Mouse (Mus musculus): Measurements from ENCODE around the gene Fam240b. TPM values are rescaled to one million over a fixed set of nuclear protein-coding genes. Genes with fewer than 3 reads are reported as not detected.

The Fam240b gene
- polyA plus RNA-seq (2014; fragmentation: Nextera tagmentation; extraction: Ambion mirVana): not detected in 2 replicates

- Histone ChIP-seq H3K4me3 (replicated peaks; ENCODE audit: low read length) (no peak within 1 kb of the TSS), H3K4me1 (replicated peaks; ENCODE audit: control insufficient read depth, insufficient read depth, low read length) (no peaks in the 10 kb centered on the region), H3K27me3 (ENCODE audit: control insufficient read depth, insufficient read depth, low read length) (no peaks in the 10 kb centered on the region), H3K4me2 (replicated peaks) (no peak within 1 kb of the TSS), H3K27ac (no peak within 1 kb of the TSS), H3K9ac (no peak within 1 kb of the TSS), H3K9me3 (ENCODE audit: control insufficient read depth, low read length) (no peaks in the 10 kb centered on the region), H3K36me3 (replicated peaks; ENCODE audit: control insufficient read depth, insufficient read depth) (no peaks in the 10 kb centered on the region)
- ATAC-seq (ENCODE audit: low FRiP score) (no peak), DNase-seq (ENCODE audit: low spot score) (no peak)
- WGBS: 89% methylated on average over 6 of the region's 6 CpGs
Observed at GRCm38 (mm10) chr13:64497692-64498091, at the start of gene Fam240b. TSS of gene Fam240b (minus strand) at chr13:64497792.

DNA sequence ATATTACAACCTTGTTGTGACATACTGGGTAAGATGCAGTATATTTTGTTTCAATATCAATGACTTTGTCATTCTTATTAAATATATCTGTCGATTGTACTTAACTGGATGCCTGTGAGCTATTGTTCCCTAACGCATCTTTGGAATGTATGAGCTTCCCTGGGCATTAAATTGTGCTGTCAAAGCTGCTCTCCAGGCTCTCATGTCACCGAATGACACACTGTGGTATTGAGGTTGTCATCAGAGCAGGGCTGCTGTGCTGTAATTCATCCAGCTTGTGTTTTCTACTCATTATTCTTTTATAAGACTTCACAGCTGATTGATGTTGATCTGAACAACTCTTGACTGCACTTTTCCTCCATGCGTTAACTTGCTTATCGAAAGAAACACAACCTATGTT is 32.5 kb upstream of the Fam240b start:
- H3K4me3 ChIP-seq (replicated peaks; ENCODE audit: low read length): no peak overlapping the region
- H3K9me3 ChIP-seq (ENCODE audit: control insufficient read depth, low read length): no peaks in the 10 kb centered on the region
- no peak overlapping the region for H3K4me2 ChIP-seq (replicated peaks)
- H3K36me3 ChIP-seq (replicated peaks; ENCODE audit: control insufficient read depth, insufficient read depth): no peaks in the 10 kb centered on the region
- no peaks in the 10 kb centered on the region; the same call in 1 of the 2 replicates for H3K4me1 ChIP-seq (replicated peaks; ENCODE audit: control insufficient read depth, insufficient read depth, low read length)
- 59% methylated on average over 5 of the region's 5 CpGs for WGBS
- H3K9ac ChIP-seq: no peak overlapping the region
- no peaks in the 10 kb centered on the region for H3K27me3 ChIP-seq (ENCODE audit: control insufficient read depth, insufficient read depth, low read length)
- ATAC-seq (ENCODE audit: low FRiP score) (peak; percentile 51; the same call in 1 of the 2 replicates), DNase-seq (ENCODE audit: low spot score) (peak; percentile 45)
- no peak overlapping the region for H3K27ac ChIP-seq

GRCm38 (mm10) chr13:64526515-64527285 is 29.1 kb upstream of the Fam240b start:
- Histone ChIP-seq H3K4me3 (replicated peaks; ENCODE audit: low read length) (no peak overlapping the region), H3K27ac (no peak overlapping the region), H3K27me3 (ENCODE audit: control insufficient read depth, insufficient read depth, low read length) (no peaks in the 10 kb centered on the region), H3K9me3 (ENCODE audit: control insufficient read depth, low read length) (no peaks in the 10 kb centered on the region), H3K4me1 (replicated peaks; ENCODE audit: control insufficient read depth, insufficient read depth, low read length) (no peaks in the 10 kb centered on the region; the same call in 1 of the 2 replicates), H3K36me3 (replicated peaks; ENCODE audit: control insufficient read depth, insufficient read depth) (no peaks in the 10 kb centered on the region), H3K9ac (no peak overlapping the region), H3K4me2 (replicated peaks) (no peak overlapping the region)
- peak; percentile 59 for DNase-seq (ENCODE audit: low spot score)
- ATAC-seq (ENCODE audit: low FRiP score): peak; percentile 74
- WGBS: 71% methylated on average over 15 of the region's 15 CpGs

GRCm38 (mm10) chr13:64514247-64514646 is 16.7 kb upstream of the Fam240b start:
- no peak for DNase-seq (ENCODE audit: low spot score)
- WGBS: 78% methylated on average over 2 of the region's 2 CpGs
- no peak for ATAC-seq (ENCODE audit: low FRiP score)
- no peak overlapping the region for H3K9ac ChIP-seq
- H3K9me3 ChIP-seq (ENCODE audit: control insufficient read depth, low read length): peaks cover 7% of the 10 kb centered on the region
- H3K27ac ChIP-seq: no peak overlapping the region
- no peaks in the 10 kb centered on the region for H3K27me3 ChIP-seq (ENCODE audit: control insufficient read depth, insufficient read depth, low read length)
- no peaks in the 10 kb centered on the region for H3K36me3 ChIP-seq (replicated peaks; ENCODE audit: control insufficient read depth, insufficient read depth)
- no peaks in the 10 kb centered on the region for H3K4me1 ChIP-seq (replicated peaks; ENCODE audit: control insufficient read depth, insufficient read depth, low read length)
- no peak overlapping the region for H3K4me2 ChIP-seq (replicated peaks)
- no peak overlapping the region for H3K4me3 ChIP-seq (replicated peaks; ENCODE audit: low read length)

DNA sequence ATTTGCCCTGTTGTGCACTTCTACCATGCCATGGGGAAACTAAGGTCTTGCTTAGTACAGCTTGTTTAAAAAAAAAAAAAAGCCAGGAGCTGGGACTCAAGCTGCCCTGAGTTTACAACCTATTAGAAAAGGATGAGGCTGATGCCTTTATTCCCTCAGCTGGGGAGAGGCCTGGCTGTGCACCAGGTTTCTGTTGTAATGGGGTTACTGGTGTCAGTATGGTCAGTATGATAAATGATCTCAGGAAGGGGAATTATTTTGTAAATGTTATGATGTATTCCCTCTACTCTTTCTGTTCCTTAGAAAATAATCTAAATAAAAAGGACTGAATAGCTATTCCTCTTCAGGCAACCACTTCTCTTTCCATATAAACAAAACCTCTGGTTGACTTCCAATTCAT is 14.0 kb upstream of the Fam240b start:
- H3K9me3 ChIP-seq (ENCODE audit: control insufficient read depth, low read length): peaks cover 7% of the 10 kb centered on the region
- DNase-seq (ENCODE audit: low spot score) (no peak), ATAC-seq (ENCODE audit: low FRiP score) (no peak)
- H3K27me3 ChIP-seq (ENCODE audit: control insufficient read depth, insufficient read depth, low read length): no peaks in the 10 kb centered on the region
- no peak overlapping the region for H3K27ac ChIP-seq
- no peak overlapping the region for H3K4me3 ChIP-seq (replicated peaks; ENCODE audit: low read length)
- no peaks in the 10 kb centered on the region for H3K36me3 ChIP-seq (replicated peaks; ENCODE audit: control insufficient read depth, insufficient read depth)
- no peaks in the 10 kb centered on the region for H3K4me1 ChIP-seq (replicated peaks; ENCODE audit: control insufficient read depth, insufficient read depth, low read length)
- H3K9ac ChIP-seq: no peak overlapping the region
- H3K4me2 ChIP-seq (replicated peaks): no peak overlapping the region

DNA sequence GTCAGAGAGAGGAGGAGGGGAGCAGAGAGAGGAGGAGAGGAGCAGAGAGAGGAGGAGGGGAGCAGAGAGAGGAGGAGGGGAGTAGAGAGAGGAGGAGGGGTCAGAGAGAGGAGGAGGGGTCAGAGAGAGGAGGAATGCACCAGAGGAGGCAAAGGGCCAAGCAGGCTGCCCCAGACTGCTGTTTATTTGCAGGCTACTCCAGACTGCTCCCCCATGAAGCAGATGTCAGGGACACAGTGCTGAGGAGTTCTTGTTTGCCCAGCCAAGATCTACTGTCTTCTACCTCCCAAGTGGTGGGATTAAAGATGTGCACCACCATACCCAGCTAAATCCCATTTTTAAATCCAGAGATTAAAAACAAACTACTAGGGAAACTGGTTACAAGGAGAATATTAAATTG is 9.8 kb upstream of the Fam240b start:
- Histone ChIP-seq H3K4me1 (replicated peaks; ENCODE audit: control insufficient read depth, insufficient read depth, low read length) (no peaks in the 10 kb centered on the region), H3K36me3 (replicated peaks; ENCODE audit: control insufficient read depth, insufficient read depth) (no peaks in the 10 kb centered on the region), H3K9ac (no peak overlapping the region), H3K27ac (no peak overlapping the region), H3K27me3 (ENCODE audit: control insufficient read depth, insufficient read depth, low read length) (no peaks in the 10 kb centered on the region), H3K9me3 (ENCODE audit: control insufficient read depth, low read length) (peaks cover 3% of the 10 kb centered on the region), H3K4me2 (replicated peaks) (no peak overlapping the region), H3K4me3 (replicated peaks; ENCODE audit: low read length) (no peak overlapping the region)
- DNase-seq (ENCODE audit: low spot score) (no peak), ATAC-seq (ENCODE audit: low FRiP score) (no peak)

DNA sequence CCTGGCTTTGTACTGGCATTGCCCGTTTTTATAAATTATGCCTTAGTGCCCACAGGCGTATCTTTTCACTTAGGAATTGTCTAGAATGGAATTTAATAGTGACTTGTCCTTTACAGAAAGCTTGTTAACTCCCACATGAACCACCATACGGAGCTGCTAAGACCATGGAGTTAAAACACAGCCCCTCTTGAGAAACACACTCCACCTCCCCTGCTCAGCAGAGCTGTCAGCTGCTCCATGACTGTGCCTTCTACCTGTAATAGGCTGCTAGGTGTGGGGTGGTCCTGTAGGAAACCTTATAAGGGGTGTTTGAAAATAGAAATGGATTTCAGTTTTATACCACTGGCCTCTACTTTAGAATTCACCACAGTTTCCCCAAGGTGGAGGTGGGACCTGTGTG is 5.2 kb upstream of the Fam240b start:
- Histone ChIP-seq H3K36me3 (replicated peaks; ENCODE audit: control insufficient read depth, insufficient read depth) (no peaks in the 10 kb centered on the region), H3K9ac (no peak overlapping the region), H3K4me2 (replicated peaks) (no peak overlapping the region), H3K27me3 (ENCODE audit: control insufficient read depth, insufficient read depth, low read length) (no peaks in the 10 kb centered on the region), H3K9me3 (ENCODE audit: control insufficient read depth, low read length) (no peaks in the 10 kb centered on the region), H3K4me1 (replicated peaks; ENCODE audit: control insufficient read depth, insufficient read depth, low read length) (no peaks in the 10 kb centered on the region), H3K4me3 (replicated peaks; ENCODE audit: low read length) (no peak overlapping the region), H3K27ac (no peak overlapping the region)
- ATAC-seq (ENCODE audit: low FRiP score) (no peak), DNase-seq (ENCODE audit: low spot score) (no peak)
- WGBS: 91% methylated on average over 3 of the region's 3 CpGs

GRCm38 (mm10) chr13:64493586-64493985 is 4.0 kb downstream of the Fam240b start:
- Histone ChIP-seq H3K4me2 (replicated peaks) (no peak overlapping the region), H3K4me3 (replicated peaks; ENCODE audit: low read length) (no peak overlapping the region), H3K36me3 (replicated peaks; ENCODE audit: control insufficient read depth, insufficient read depth) (no peaks in the 10 kb centered on the region), H3K27me3 (ENCODE audit: control insufficient read depth, insufficient read depth, low read length) (no peaks in the 10 kb centered on the region), H3K4me1 (replicated peaks; ENCODE audit: control insufficient read depth, insufficient read depth, low read length) (no peaks in the 10 kb centered on the region), H3K9ac (no peak overlapping the region), H3K27ac (no peak overlapping the region), H3K9me3 (ENCODE audit: control insufficient read depth, low read length) (no peaks in the 10 kb centered on the region)
- 66% methylated on average over 5 of the region's 5 CpGs for WGBS
- DNase-seq (ENCODE audit: low spot score) (no peak), ATAC-seq (ENCODE audit: low FRiP score) (no peak)

DNA sequence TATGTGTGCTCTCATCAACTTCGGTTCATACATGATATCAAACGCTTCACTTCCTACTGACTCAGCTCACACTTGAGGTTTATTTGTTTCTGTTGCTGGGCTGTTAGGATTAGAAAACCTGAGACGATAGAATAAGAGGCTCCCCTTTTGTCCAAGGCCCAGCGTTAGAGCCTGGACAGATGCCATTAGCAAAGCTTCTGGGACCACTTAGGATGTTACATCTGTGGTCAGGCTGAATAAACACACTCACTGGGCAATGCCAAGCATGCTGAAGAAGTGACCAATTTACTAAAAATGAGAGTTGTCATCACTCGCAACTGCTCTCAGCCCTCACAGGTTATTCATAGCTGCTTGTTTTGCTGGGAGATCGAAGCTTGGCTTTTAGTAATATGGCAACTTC is 7.7 kb downstream of the Fam240b start:
- no peaks in the 10 kb centered on the region for H3K4me1 ChIP-seq (replicated peaks; ENCODE audit: control insufficient read depth, insufficient read depth, low read length)
- no peaks in the 10 kb centered on the region for H3K9me3 ChIP-seq (ENCODE audit: control insufficient read depth, low read length)
- 81% methylated on average over 6 of the region's 6 CpGs for WGBS
- no peak overlapping the region for H3K27ac ChIP-seq
- no peaks in the 10 kb centered on the region for H3K36me3 ChIP-seq (replicated peaks; ENCODE audit: control insufficient read depth, insufficient read depth)
- no peak overlapping the region for H3K4me2 ChIP-seq (replicated peaks)
- H3K9ac ChIP-seq: no peak overlapping the region
- H3K4me3 ChIP-seq (replicated peaks; ENCODE audit: low read length): no peak overlapping the region
- ATAC-seq (ENCODE audit: low FRiP score) (no peak), DNase-seq (ENCODE audit: low spot score) (no peak)
- H3K27me3 ChIP-seq (ENCODE audit: control insufficient read depth, insufficient read depth, low read length): no peaks in the 10 kb centered on the region

GRCm38 (mm10) chr13:64479960-64480359 is 17.6 kb downstream of the Fam240b start:
- Histone ChIP-seq H3K36me3 (replicated peaks; ENCODE audit: control insufficient read depth, insufficient read depth) (no peaks in the 10 kb centered on the region), H3K4me3 (replicated peaks; ENCODE audit: low read length) (no peak overlapping the region), H3K9ac (no peak overlapping the region), H3K27ac (no peak overlapping the region), H3K4me1 (replicated peaks; ENCODE audit: control insufficient read depth, insufficient read depth, low read length) (no peaks in the 10 kb centered on the region), H3K27me3 (ENCODE audit: control insufficient read depth, insufficient read depth, low read length) (no peaks in the 10 kb centered on the region), H3K4me2 (replicated peaks) (no peak overlapping the region), H3K9me3 (ENCODE audit: control insufficient read depth, low read length) (no peaks in the 10 kb centered on the region)
- ATAC-seq (ENCODE audit: low FRiP score) (no peak), DNase-seq (ENCODE audit: low spot score) (no peak)
- WGBS: 67% methylated on average over 3 of the region's 3 CpGs
